Mouse (Mus musculus): ENCODE results near the gene Ier5. TPM values are rescaled to one million over a fixed set of nuclear protein-coding genes. Genes with fewer than 3 reads are reported as not detected.

Gene Ier5
- total and polyA plus RNA-seq, 3 experiments = 9.8 to 16.8 (median 12.5) TPM

DNA sequence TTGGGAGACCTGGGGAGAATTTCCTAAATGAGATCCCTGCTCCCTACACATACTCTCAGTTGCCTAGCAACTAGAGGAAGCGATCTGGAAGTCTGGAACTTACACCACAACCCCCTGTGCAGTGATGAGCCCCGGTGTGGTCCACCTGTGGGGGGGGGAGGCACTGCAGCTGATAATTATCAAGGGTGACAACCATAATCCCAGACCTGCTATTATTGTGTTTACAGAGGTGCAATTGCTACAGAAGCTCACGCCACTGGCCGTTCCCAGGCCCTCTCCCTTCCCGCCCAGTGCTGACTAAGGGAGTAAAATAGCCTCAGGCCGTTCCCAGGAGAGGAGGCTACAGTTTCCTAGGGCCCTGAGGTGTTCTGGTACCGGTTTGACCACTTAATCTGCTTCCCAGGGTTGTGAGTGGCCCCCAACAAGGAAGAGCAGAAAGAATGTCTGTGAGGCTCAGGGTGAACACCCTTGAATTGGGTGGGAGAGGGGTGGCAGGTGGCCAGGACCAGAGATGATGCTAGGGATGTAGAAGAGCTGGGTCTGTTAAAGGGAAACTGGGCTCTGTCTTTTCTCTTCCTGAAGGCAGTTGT is 28.1 kb downstream of the Ier5 start:
- Histone ChIP-seq H3K79me2 (replicated peaks; ENCODE audit: control insufficient read depth, insufficient read depth, low read length) (no peaks in the 10 kb centered on the region), H3K36me3 (ENCODE audit: control insufficient read depth, insufficient read depth, low read length) (no peaks in the 10 kb centered on the region), H3K27ac (peak overlapping the region; percentile 47), H3K9ac (ENCODE audit: low read depth, low read length) (no peak overlapping the region), H3K4me1 (ENCODE audit: control insufficient read depth, insufficient read depth, low read length) (peaks cover 22% of the 10 kb centered on the region), H3K4me3 (no peak overlapping the region), H3K27me3 (ENCODE audit: control insufficient read depth, insufficient read depth, low read length) (no peaks in the 10 kb centered on the region)
- 45% methylated on average over 7 of the region's 7 CpGs for WGBS
- intact Hi-C loops (cut with DNase I) = no loop called here
- no peak for TF ChIP-seq CTCF (IDR thresholded peaks at IDR 0.05)
- TF ChIP-seq EP300 (IDR thresholded peaks at IDR 0.05; ENCODE audit: insufficient read depth, low read depth, low read length) = no peak
- no peak for TF ChIP-seq POLR2A (IDR thresholded peaks at IDR 0.05; ENCODE audit: insufficient read depth, low read depth, low read length)
- DNase-seq = no peak

DNA sequence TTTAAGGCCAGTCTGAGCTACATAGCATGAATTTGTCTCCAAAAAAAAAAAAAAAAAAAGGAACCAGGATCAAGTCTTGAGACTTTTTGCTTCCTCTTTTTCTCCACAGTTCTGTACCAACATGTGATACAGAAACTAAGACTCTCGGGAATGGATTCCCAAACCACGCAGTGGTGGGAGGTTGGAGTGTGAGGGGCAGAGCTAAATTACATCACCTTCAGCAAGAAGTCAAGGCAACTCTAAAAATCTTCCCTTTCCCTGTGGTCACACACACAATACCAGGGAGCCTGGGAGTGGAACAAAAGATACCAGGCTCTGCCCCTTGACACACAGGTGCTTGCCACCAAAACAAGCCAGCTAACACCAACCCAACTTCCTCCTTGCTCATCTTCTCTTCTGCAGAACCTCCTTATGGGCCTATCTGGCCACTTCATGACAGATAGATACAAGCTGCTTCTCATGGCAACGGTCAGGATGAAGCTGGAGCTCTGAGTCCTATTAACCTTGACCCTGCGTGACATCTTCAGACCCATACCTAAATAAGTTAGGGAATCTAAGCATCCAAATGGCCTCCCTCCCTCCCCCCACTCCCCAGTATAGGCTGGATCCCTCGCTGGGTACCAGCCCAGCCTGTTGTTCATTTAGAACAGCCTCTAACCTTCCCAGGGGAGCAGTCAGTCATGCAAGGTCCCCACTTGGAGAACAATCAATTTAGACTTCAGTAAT is 28.7 kb downstream of the Ier5 start:
- Histone ChIP-seq H3K27me3 (ENCODE audit: control insufficient read depth, insufficient read depth, low read length) (no peaks in the 10 kb centered on the region), H3K9ac (ENCODE audit: low read depth, low read length) (no peak overlapping the region), H3K4me3 (no peak overlapping the region), H3K4me1 (ENCODE audit: control insufficient read depth, insufficient read depth, low read length) (peaks cover 24% of the 10 kb centered on the region), H3K36me3 (ENCODE audit: control insufficient read depth, insufficient read depth, low read length) (no peaks in the 10 kb centered on the region), H3K79me2 (replicated peaks; ENCODE audit: control insufficient read depth, insufficient read depth, low read length) (no peaks in the 10 kb centered on the region), H3K27ac (no peak overlapping the region; the same call in 1 of the 2 replicates)
- peak in 1 of 2 experiments; percentile 31 for DNase-seq
- TF ChIP-seq POLR2A (IDR thresholded peaks at IDR 0.05; ENCODE audit: insufficient read depth, low read depth, low read length) (no peak), EP300 (IDR thresholded peaks at IDR 0.05; ENCODE audit: insufficient read depth, low read depth, low read length) (no peak)
- 70% methylated on average over 5 of the region's 5 CpGs for WGBS
- intact Hi-C loops (cut with DNase I) = no loop called here

DNA sequence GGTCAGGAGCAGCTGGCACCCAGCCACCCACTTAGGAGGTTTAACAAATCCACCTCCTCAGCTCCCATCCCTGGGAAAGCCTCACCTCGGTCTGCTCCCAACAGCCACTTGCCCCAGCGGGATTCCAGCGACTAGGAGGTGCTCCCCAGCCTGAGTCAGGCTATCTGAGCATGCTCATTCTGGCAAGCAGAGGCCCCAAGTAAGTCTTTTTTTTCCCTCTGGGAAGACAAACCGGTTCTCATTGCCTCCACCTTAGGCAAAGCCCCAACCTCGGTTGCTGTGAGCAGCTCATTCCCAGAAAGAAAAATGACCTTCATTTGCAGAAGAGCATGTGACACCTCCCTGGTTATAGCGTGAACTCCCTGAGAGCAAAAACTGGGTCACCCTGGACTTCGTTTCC is 29.7 kb downstream of the Ier5 start:
- Histone ChIP-seq H3K27ac (no peak overlapping the region; the same call in 1 of the 2 replicates), H3K36me3 (ENCODE audit: control insufficient read depth, insufficient read depth, low read length) (no peaks in the 10 kb centered on the region), H3K4me3 (no peak overlapping the region), H3K27me3 (ENCODE audit: control insufficient read depth, insufficient read depth, low read length) (no peaks in the 10 kb centered on the region), H3K9ac (ENCODE audit: low read depth, low read length) (no peak overlapping the region), H3K79me2 (replicated peaks; ENCODE audit: control insufficient read depth, insufficient read depth, low read length) (no peaks in the 10 kb centered on the region), H3K4me1 (ENCODE audit: control insufficient read depth, insufficient read depth, low read length) (peaks cover 25% of the 10 kb centered on the region)
- intact Hi-C loops (cut with DNase I) = no loop called here
- TF ChIP-seq CTCF (IDR thresholded peaks at IDR 0.05) = no peak
- no peak for TF ChIP-seq POLR2A (IDR thresholded peaks at IDR 0.05; ENCODE audit: insufficient read depth, low read depth, low read length)
- no peak for TF ChIP-seq EP300 (IDR thresholded peaks at IDR 0.05; ENCODE audit: insufficient read depth, low read depth, low read length)
- 42% methylated on average over 7 of the region's 7 CpGs for WGBS
- DNase-seq = no peak

DNA sequence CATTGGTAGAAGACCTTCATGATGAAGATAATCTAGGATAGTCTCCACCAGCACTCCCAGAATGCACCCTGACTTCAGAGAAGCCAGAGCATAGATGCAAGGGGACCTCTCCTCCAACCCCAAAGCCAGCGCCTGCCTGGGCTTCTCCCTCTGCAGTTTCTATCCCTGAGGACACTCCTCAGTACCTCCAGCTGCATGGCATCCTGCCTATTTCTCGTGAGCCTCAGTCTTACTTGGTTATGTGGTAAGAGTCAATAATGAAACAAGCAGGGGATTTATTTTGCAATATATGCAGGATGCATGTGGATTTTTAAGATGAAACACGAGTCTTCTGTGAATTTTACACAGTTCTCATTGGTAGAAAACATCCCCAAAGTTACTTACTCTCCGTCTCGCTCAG is 33.2 kb downstream of the Ier5 start:
- H3K27me3 ChIP-seq (ENCODE audit: control insufficient read depth, insufficient read depth, low read length) = no peaks in the 10 kb centered on the region
- intact Hi-C loops (cut with DNase I) = no loop called here
- H3K9ac ChIP-seq (ENCODE audit: low read depth, low read length) = no peak overlapping the region
- WGBS = 87% methylated on average over 5 of the region's 5 CpGs
- TF ChIP-seq EP300 (IDR thresholded peaks at IDR 0.05; ENCODE audit: insufficient read depth, low read depth, low read length) (no peak), POLR2A (IDR thresholded peaks at IDR 0.05; ENCODE audit: insufficient read depth, low read depth, low read length) (no peak), CTCF (IDR thresholded peaks at IDR 0.05) (no peak)
- no peaks in the 10 kb centered on the region for H3K79me2 ChIP-seq (replicated peaks; ENCODE audit: control insufficient read depth, insufficient read depth, low read length)
- no peaks in the 10 kb centered on the region for H3K36me3 ChIP-seq (ENCODE audit: control insufficient read depth, insufficient read depth, low read length)
- H3K4me1 ChIP-seq (ENCODE audit: control insufficient read depth, insufficient read depth, low read length) = peaks cover 24% of the 10 kb centered on the region
- peak overlapping the region; percentile 28; the same call in 1 of the 2 replicates for H3K27ac ChIP-seq
- no peak overlapping the region for H3K4me3 ChIP-seq
- DNase-seq = no peak

DNA sequence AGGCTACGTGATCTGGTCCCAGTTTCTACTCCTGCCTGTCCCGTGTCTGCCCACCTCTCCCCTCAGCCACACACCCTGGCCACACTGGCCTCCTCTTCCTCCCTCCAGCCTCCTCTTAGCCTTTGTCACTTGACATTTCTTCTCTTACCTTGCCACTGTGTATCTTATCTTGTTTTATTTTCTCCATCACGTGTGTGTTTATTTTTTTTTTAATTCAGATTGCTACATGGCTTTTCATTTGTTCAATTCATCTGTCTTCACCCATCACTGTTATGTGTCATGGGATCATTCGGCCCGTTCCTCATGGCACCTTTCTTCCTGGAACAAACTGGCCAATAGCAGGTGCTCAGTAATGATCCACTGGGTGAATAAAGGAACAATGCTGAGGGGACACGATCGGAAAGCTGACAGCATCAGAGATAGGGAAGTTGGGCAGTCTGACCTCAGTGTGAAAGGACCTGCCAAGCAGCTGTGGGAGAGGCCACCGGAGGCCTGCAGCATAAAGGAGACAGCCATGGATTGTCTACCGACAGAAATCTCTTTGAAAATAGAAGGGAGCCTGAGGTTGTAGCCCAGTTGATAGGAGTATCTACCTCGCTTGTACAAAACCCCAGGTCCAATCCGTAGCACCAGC is 34.3 kb downstream of the Ier5 start:
- Histone ChIP-seq H3K79me2 (replicated peaks; ENCODE audit: control insufficient read depth, insufficient read depth, low read length) (no peaks in the 10 kb centered on the region), H3K27me3 (ENCODE audit: control insufficient read depth, insufficient read depth, low read length) (no peaks in the 10 kb centered on the region), H3K36me3 (ENCODE audit: control insufficient read depth, insufficient read depth, low read length) (no peaks in the 10 kb centered on the region), H3K4me3 (no peak overlapping the region), H3K4me1 (ENCODE audit: control insufficient read depth, insufficient read depth, low read length) (peaks cover 22% of the 10 kb centered on the region), H3K27ac (peak overlapping the region; percentile 78), H3K9ac (ENCODE audit: low read depth, low read length) (no peak overlapping the region)
- intact Hi-C loops (cut with DNase I) = no loop called here
- 59% methylated on average over 11 of the region's 11 CpGs for WGBS
- TF ChIP-seq POLR2A (IDR thresholded peaks at IDR 0.05; ENCODE audit: insufficient read depth, low read depth, low read length) = no peak
- TF ChIP-seq CTCF (IDR thresholded peaks at IDR 0.05) = no peak
- no peak for TF ChIP-seq EP300 (IDR thresholded peaks at IDR 0.05; ENCODE audit: insufficient read depth, low read depth, low read length)
- no peak for DNase-seq

DNA sequence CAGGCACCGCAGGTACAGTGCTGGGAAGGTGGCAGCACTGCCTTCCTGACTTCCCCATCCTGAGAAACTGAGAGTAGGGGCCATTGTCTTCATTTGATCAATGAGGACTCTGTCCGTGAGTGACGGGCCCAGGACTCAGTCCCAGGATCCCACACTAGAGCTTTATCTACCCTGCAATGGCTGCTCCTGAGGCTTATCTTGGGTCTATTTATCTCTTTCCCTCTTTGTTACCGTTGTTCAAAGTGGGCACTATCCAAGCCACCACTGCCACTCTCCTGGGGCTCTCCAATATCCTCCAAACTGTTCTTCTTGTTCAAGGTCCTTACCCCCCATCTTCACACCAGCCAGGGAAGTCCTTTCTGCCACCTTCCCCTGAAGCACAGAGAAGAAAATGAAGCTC is 34.8 kb downstream of the Ier5 start:
- peaks cover 22% of the 10 kb centered on the region for H3K4me1 ChIP-seq (ENCODE audit: control insufficient read depth, insufficient read depth, low read length)
- H3K27me3 ChIP-seq (ENCODE audit: control insufficient read depth, insufficient read depth, low read length) = no peaks in the 10 kb centered on the region
- H3K4me3 ChIP-seq = no peak overlapping the region
- DNase-seq = no peak
- TF ChIP-seq CTCF (IDR thresholded peaks at IDR 0.05) (no peak), EP300 (IDR thresholded peaks at IDR 0.05; ENCODE audit: insufficient read depth, low read depth, low read length) (no peak), POLR2A (IDR thresholded peaks at IDR 0.05; ENCODE audit: insufficient read depth, low read depth, low read length) (no peak)
- no peaks in the 10 kb centered on the region for H3K79me2 ChIP-seq (replicated peaks; ENCODE audit: control insufficient read depth, insufficient read depth, low read length)
- 40% methylated on average over 4 of the region's 4 CpGs for WGBS
- H3K9ac ChIP-seq (ENCODE audit: low read depth, low read length) = no peak overlapping the region
- H3K36me3 ChIP-seq (ENCODE audit: control insufficient read depth, insufficient read depth, low read length) = no peaks in the 10 kb centered on the region
- H3K27ac ChIP-seq = peak overlapping the region; percentile 78
- intact Hi-C loops (cut with DNase I) = loop anchor here (1.0 kb wide), 1 partner anchor 18 kb away; no protein-coding TSS in a partner anchor
